Mouse (Mus musculus): ENCODE measurements around the gene Anapc7. TPM values are rescaled to one million over a fixed set of nuclear protein-coding genes. Genes with fewer than 3 reads are reported as not detected.
"Not testable (repeated sequence)": the region's sequence is repeated elsewhere in the genome, so short reads cannot be mapped to it uniquely, and the experiment has no call there.

Anapc7 gene
- polyA plus RNA-seq, 1 experiment, result 35.5 TPM

DNA sequence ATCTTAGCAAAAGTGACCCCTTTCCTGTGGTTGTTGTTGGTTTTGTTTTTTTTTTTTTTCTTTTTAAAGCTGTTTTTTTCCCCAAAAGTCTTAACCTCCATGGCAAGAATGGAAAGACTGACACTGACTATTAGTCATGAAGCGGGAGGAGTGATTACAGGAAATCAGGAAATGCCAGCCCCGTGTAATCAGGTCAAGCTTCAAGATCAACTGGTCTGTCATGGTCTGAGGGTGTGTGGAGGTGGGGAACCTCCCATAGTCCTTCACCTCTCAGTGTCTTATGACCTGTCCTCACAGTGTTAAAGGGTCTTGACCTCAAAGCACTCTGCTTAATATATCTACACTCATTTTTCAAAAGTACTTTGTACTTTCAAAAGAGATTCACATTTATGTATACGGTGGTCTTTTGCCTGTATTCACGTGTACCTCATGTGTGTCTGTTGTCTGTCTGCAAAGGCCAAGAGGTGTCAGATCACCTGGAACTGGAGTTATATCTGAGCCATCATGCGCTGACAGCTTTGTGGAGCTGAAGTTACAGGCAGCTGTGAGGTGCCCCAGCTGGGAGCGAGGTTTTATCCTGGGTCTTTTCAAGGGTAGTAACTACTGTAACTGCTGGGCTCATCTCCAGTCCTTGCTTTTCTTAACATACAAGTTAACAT, 61.4 kb downstream of the Anapc7 start:
- Histone ChIP-seq H3K4me3 (ENCODE audit: insufficient read depth, low read length) (no peak overlapping the region), H3K4me1 (ENCODE audit: control insufficient read depth, insufficient read depth, low read length) (peaks cover 6% of the 10 kb centered on the region), H3K27ac (ENCODE audit: insufficient read depth, low read length) (peak overlapping the region; percentile 31; the same call in 1 of the 2 replicates)
- no peak for TF ChIP-seq CTCF (IDR thresholded peaks at IDR 0.05; ENCODE audit: borderline replicate concordance, insufficient read depth, low read length)
- TF ChIP-seq POLR2A (IDR thresholded peaks at IDR 0.05; ENCODE audit: low read depth, low read length), result no peak

DNA sequence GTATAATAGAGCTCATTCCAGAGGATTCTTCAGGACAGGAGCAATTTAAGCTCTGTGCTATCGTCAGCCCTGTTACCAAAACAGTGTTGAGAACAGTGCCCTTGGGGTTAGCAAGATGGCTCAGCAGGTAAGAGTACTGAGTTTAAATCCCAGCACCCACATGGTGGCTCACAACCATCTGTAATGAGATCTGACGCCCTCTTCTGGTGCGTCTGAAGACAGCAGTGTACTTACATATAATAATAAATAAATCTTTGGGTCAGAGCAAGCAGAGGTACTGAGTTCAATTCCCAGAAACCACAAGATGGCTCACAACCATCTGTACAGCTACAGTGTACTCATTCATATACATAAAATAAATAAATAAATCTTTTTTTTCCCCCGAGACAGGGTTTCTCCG, 64.8 kb downstream of the Anapc7 start:
- not testable (repeated sequence) for H3K4me3 ChIP-seq (ENCODE audit: insufficient read depth, low read length); H3K4me1 ChIP-seq (ENCODE audit: control insufficient read depth, insufficient read depth, low read length); H3K27ac ChIP-seq (ENCODE audit: insufficient read depth, low read length)

DNA sequence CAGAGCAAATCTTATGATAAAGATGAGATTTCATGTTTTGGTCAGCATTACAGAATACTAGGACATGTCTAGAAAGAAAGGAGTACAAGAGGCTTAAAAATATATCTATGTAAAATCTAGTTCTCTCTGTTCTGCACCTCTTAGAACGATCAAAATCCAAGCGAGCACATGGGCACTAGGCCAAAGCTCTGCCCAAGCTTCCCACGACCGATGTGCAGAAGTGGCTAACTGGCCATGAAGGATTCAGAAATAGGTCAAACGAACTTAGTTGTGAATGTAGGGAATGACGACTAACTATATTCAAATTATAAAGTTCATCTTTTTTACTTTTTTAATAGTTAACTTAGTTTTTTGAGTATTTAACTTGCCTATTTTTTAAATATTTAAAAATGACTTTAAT, 66.3 kb downstream of the Anapc7 start:
- Histone ChIP-seq H3K27ac (ENCODE audit: insufficient read depth, low read length) (no peak overlapping the region), H3K4me3 (ENCODE audit: insufficient read depth, low read length) (no peak overlapping the region), H3K4me1 (ENCODE audit: control insufficient read depth, insufficient read depth, low read length) (peaks cover 2% of the 10 kb centered on the region)
- TF ChIP-seq POLR2A (IDR thresholded peaks at IDR 0.05; ENCODE audit: low read depth, low read length), result no peak
- no peak for TF ChIP-seq CTCF (IDR thresholded peaks at IDR 0.05; ENCODE audit: borderline replicate concordance, insufficient read depth, low read length)

DNA sequence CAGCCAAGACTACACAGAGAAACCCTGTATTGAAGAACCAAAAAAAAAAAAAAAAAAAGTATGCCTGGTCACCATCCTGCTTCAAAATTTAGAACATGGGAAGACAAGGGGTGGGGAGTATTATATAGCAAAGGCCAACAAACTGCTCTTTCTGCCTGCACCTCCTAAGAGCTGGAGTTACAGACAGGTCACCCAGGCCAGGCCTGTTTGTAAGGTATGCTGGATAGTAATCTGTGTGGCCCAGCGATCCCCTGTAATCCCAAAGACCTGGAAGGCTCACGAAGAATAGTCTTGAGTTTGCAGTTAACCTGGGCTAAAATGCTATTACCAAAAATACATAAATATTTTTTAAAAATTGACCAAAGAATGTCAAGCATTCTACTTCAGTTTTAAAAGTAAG, 68.7 kb downstream of the Anapc7 start:
- H3K27ac ChIP-seq (ENCODE audit: insufficient read depth, low read length), result no peak overlapping the region
- TF ChIP-seq CTCF (IDR thresholded peaks at IDR 0.05; ENCODE audit: borderline replicate concordance, insufficient read depth, low read length), result no peak
- no peak for TF ChIP-seq POLR2A (IDR thresholded peaks at IDR 0.05; ENCODE audit: low read depth, low read length)

GRCm38 (mm10) chr5:122491385-122491784, 69.9 kb downstream of the Anapc7 start:
- no peaks in the 10 kb centered on the region; the same call in 1 of the 2 replicates for H3K4me1 ChIP-seq (ENCODE audit: control insufficient read depth, insufficient read depth, low read length)
- TF ChIP-seq CTCF (IDR thresholded peaks at IDR 0.05; ENCODE audit: borderline replicate concordance, insufficient read depth, low read length), result no peak
- no peak for TF ChIP-seq POLR2A (IDR thresholded peaks at IDR 0.05; ENCODE audit: low read depth, low read length)
- H3K27ac ChIP-seq (ENCODE audit: insufficient read depth, low read length), result no peak overlapping the region
- H3K4me3 ChIP-seq (ENCODE audit: insufficient read depth, low read length), result no peak overlapping the region

More for the DNA sequence above, 68.7 kb downstream of the Anapc7 start:
- Histone ChIP-seq H3K4me3 (ENCODE audit: insufficient read depth, low read length) (no peak overlapping the region), H3K4me1 (ENCODE audit: control insufficient read depth, insufficient read depth, low read length) (no peaks in the 10 kb centered on the region; the same call in 1 of the 2 replicates)

GRCm38 (mm10) chr5:122493035-122493434, 71.5 kb downstream of the Anapc7 start:
- Histone ChIP-seq H3K4me3 (ENCODE audit: insufficient read depth, low read length) (no peak overlapping the region), H3K27ac (ENCODE audit: insufficient read depth, low read length) (no peak overlapping the region), H3K4me1 (ENCODE audit: control insufficient read depth, insufficient read depth, low read length) (peaks cover 3% of the 10 kb centered on the region)
- TF ChIP-seq POLR2A (IDR thresholded peaks at IDR 0.05; ENCODE audit: low read depth, low read length) (no peak), CTCF (IDR thresholded peaks at IDR 0.05; ENCODE audit: borderline replicate concordance, insufficient read depth, low read length) (no peak)

DNA sequence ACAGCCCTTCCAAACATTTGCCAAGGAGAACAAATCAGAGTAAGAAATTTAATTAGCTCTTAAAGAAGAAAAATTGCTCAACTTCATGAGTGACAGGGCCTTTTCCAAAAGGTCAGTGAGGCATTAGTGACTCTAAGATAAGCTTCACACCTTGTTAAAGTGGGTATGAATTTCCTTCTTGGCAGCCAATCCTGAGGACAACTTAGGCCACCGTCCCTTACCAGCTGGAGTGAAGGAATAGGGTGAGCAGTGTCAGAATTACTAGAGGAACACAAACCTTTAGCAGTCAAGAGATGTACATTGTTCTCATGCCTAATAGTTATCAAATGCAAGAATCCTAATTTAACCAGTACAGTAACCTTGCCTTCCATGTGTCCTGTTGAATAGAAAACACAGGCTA, 73.0 kb downstream of the Anapc7 start:
- Histone ChIP-seq H3K4me1 (ENCODE audit: control insufficient read depth, insufficient read depth, low read length) (peaks cover 5% of the 10 kb centered on the region), H3K27ac (ENCODE audit: insufficient read depth, low read length) (no peak overlapping the region), H3K4me3 (ENCODE audit: insufficient read depth, low read length) (no peak overlapping the region)
- TF ChIP-seq POLR2A (IDR thresholded peaks at IDR 0.05; ENCODE audit: low read depth, low read length) (no peak), CTCF (IDR thresholded peaks at IDR 0.05; ENCODE audit: borderline replicate concordance, insufficient read depth, low read length) (no peak)

Other genes starting within 250 kb of the Anapc7 start
- 1.2 and 3.1 TPM in 2 replicates for gene Hvcn1, start 214.9 kb upstream of the Anapc7 start, polyA plus RNA-seq (2011; ENCODE audit: insufficient read length, low read depth, missing spikeins)
- gene Tctn1, start 157.2 kb upstream of the Anapc7 start, polyA plus RNA-seq (2011; ENCODE audit: insufficient read length, low read depth, missing spikeins), result 12.2 and 13.4 TPM in 2 replicates
- gene Pptc7, start 137.3 kb upstream of the Anapc7 start, polyA plus RNA-seq (2011; ENCODE audit: insufficient read length, low read depth, missing spikeins), result 15.6 and 15.9 TPM in 2 replicates
- 4.0 and 4.4 TPM in 2 replicates for gene Rad9b, start 67.5 kb upstream of the Anapc7 start, polyA plus RNA-seq (2011; ENCODE audit: insufficient read length, low read depth, missing spikeins)
- 138 and 165 TPM in 2 replicates for gene Vps29, start 67.3 kb upstream of the Anapc7 start, polyA plus RNA-seq (2011; ENCODE audit: insufficient read length, low read depth, missing spikeins)
- gene Gpn3, start 49.8 kb upstream of the Anapc7 start, polyA plus RNA-seq (2011; ENCODE audit: insufficient read length, low read depth, missing spikeins), result 16.7 and 19.1 TPM in 2 replicates
- 50.6 and 57.2 TPM in 2 replicates for gene Fam216a, start 49.3 kb upstream of the Anapc7 start, polyA plus RNA-seq (2011; ENCODE audit: insufficient read length, low read depth, missing spikeins)
- gene Arpc3, start 29.8 kb upstream of the Anapc7 start, polyA plus RNA-seq (2011; ENCODE audit: insufficient read length, low read depth, missing spikeins), result 275 and 314 TPM in 2 replicates
- 176 and 187 TPM in 2 replicates for gene Atp2a2, start 80.5 kb downstream of the Anapc7 start, polyA plus RNA-seq (2011; ENCODE audit: insufficient read length, low read depth, missing spikeins)
- 27.9 and 49.1 TPM in 2 replicates for gene Ift81, start 192.8 kb downstream of the Anapc7 start, polyA plus RNA-seq (2011; ENCODE audit: insufficient read length, low read depth, missing spikeins)
- gene P2rx7, start 222.2 kb downstream of the Anapc7 start, polyA plus RNA-seq (2011; ENCODE audit: insufficient read length, low read depth, missing spikeins), result 1.2 and 1.4 TPM in 2 replicates